ENCODE assay signal across 13 mouse cellular contexts in the genomic region with DNA sequence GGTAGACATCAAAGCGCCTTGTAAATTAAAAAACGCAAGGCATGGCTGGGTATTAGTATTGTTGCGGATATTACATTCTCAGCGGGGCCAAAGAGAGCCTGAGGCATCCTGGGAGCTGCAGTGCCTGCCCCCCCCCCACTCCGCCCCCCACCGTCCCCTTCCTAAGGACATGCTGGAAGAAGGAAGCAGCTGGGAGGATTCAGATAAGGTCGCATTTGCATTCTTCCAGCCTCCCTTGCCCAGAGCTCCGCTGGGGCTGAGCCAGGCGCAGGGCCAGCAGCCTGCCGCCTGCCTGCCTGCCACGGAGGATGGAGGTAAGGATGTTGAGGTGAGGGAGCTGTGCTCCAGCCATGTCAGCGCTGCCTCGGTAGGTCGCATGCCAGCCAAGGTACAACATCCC.
A peak's percentile ranks its signal among the peaks of the same experiment; 100 is the strongest.
DNase-seq lines count a peak whose midpoint lies in the region; ATAC-seq and TF ChIP-seq lines count a peak whose summit lies in the region.
"Had no signal": no experiment of that assay in that cellular context is flagged by ENCODE, and none has a peak within 500 bp of the region (broad histone marks: within the 10 kb centered on the region; RNA-seq: fewer than 3 reads in every experiment).

No protein-coding gene starts in this region.

- no peak for DNase-seq in testis, postnatal 10 days (ENCODE audit: low spot score)
- peak; percentile 62 for DNase-seq in hindbrain, postnatal 0 days (ENCODE audit: low spot score)
- no peak for DNase-seq in thymus, postnatal 25 days
- DNase-seq in spleen, postnatal 10 days (ENCODE audit: low spot score in 2 of 2): no peak
- DNase-seq: gastrocnemius, adult 2 months; kidney, adult 18-20 months had no signal

- no peak for TF ChIP-seq POLR2A in testis, adult 2 months (IDR thresholded peaks at IDR 0.05; ENCODE audit: control insufficient read depth, low read depth, low read length)

- H3K9me3 ChIP-seq in forebrain, embryonic 13.5 days (replicated peaks): no peaks in the 10 kb centered on the region
- no peaks in the 10 kb centered on the region for H3K9me3 ChIP-seq in forebrain, embryonic 12.5 days
- H3K9me3 ChIP-seq in hindbrain, postnatal 0 days (ENCODE audit: low read length): no peaks in the 10 kb centered on the region
- H3K9me3 ChIP-seq: embryonic facial prominence, embryonic 15.5 days; limb, embryonic 13.5 days; lung, embryonic 15.5 days had no signal

- H3K27ac ChIP-seq in forebrain, embryonic 13.5 days: 0 out of 2 replicates have a peak overlapping the region, but pooled peaks have one; percentile 16
- H3K27ac ChIP-seq in forebrain, embryonic 12.5 days: no peak overlapping the region
- no peak overlapping the region for H3K27ac ChIP-seq in testis, adult 2 months (ENCODE audit: control insufficient read depth, insufficient read depth, low read depth, low read length)
- H3K27ac ChIP-seq in hindbrain, postnatal 0 days: no peak overlapping the region
- H3K27ac ChIP-seq: embryonic facial prominence, embryonic 15.5 days; gastrocnemius, adult 2 months; limb, embryonic 13.5 days; lung, embryonic 15.5 days had no signal

- H3K36me3 ChIP-seq in forebrain, embryonic 13.5 days (ENCODE audit: poor library complexity, severe bottlenecking): no peaks in the 10 kb centered on the region
- no peaks in the 10 kb centered on the region for H3K36me3 ChIP-seq in forebrain, embryonic 12.5 days (replicated peaks)
- no peaks in the 10 kb centered on the region for H3K36me3 ChIP-seq in testis, adult 2 months (ENCODE audit: control insufficient read depth, insufficient read depth, low read length)
- H3K36me3 ChIP-seq in hindbrain, postnatal 0 days (ENCODE audit: insufficient read depth, low read length): no peaks in the 10 kb centered on the region
- H3K36me3 ChIP-seq: embryonic facial prominence, embryonic 15.5 days; limb, embryonic 13.5 days; lung, embryonic 15.5 days had no signal

- no peak overlapping the region for H3K4me3 ChIP-seq in forebrain, embryonic 13.5 days
- no peak overlapping the region for H3K4me3 ChIP-seq in forebrain, embryonic 12.5 days (replicated peaks)
- peak overlapping the region; percentile 70 for H3K4me3 ChIP-seq in testis, adult 2 months (ENCODE audit: control insufficient read depth, low read depth, low read length)
- no peak overlapping the region for H3K4me3 ChIP-seq in hindbrain, postnatal 0 days (ENCODE audit: low read length)
- H3K4me3 ChIP-seq: embryonic facial prominence, embryonic 15.5 days; gastrocnemius, adult 2 months; limb, embryonic 13.5 days; lung, embryonic 15.5 days had no signal

- H3K4me2 ChIP-seq in forebrain, embryonic 13.5 days: no peak overlapping the region
- no peak overlapping the region for H3K4me2 ChIP-seq in forebrain, embryonic 12.5 days
- no peak overlapping the region for H3K4me2 ChIP-seq in hindbrain, postnatal 0 days (ENCODE audit: low read depth, low read length)
- H3K4me2 ChIP-seq: embryonic facial prominence, embryonic 15.5 days; limb, embryonic 13.5 days; lung, embryonic 15.5 days had no signal

- no peaks in the 10 kb centered on the region for H3K27me3 ChIP-seq in forebrain, embryonic 13.5 days
- H3K27me3 ChIP-seq in forebrain, embryonic 12.5 days: 0 out of 2 replicates have a peak, but pooled peaks cover 4% of the 10 kb centered on the region
- H3K27me3 ChIP-seq in testis, adult 2 months (ENCODE audit: control insufficient read depth, insufficient read depth, low read length): no peaks in the 10 kb centered on the region
- H3K27me3 ChIP-seq in hindbrain, postnatal 0 days (ENCODE audit: insufficient read depth, low read length): no peaks in the 10 kb centered on the region
- H3K27me3 ChIP-seq: embryonic facial prominence, embryonic 15.5 days; lung, embryonic 15.5 days had no signal

- TF ChIP-seq CTCF in testis, adult 2 months (IDR thresholded peaks at IDR 0.05; ENCODE audit: control insufficient read depth, insufficient read depth, insufficient replicate concordance, low read depth, low read length): no peak
- no peak for TF ChIP-seq CTCF in hindbrain, postnatal 0 days (IDR thresholded peaks at IDR 0.05; ENCODE audit: low read depth)

- no peak overlapping the region for H3K9ac ChIP-seq in forebrain, embryonic 13.5 days
- no peak overlapping the region for H3K9ac ChIP-seq in forebrain, embryonic 12.5 days
- no peak overlapping the region for H3K9ac ChIP-seq in hindbrain, postnatal 0 days (replicated peaks; ENCODE audit: low read length)
- H3K9ac ChIP-seq: embryonic facial prominence, embryonic 15.5 days; limb, embryonic 13.5 days; lung, embryonic 15.5 days had no signal

- ATAC-seq in forebrain, embryonic 13.5 days: no peak
- ATAC-seq in forebrain, embryonic 12.5 days (ENCODE audit: low FRiP score): no peak; the same call in 1 of the 2 replicates
- 0 out of 2 replicates have a peak, but pooled peaks have one; percentile 27 for ATAC-seq in hindbrain, postnatal 0 days
- ATAC-seq in granulocyte monocyte progenitor cell, adult 5-6 weeks (replicated peaks; ENCODE audit: poor library complexity, severe bottlenecking): no peak

- WGBS in forebrain, embryonic 13.5 days: 31% methylated on average over 14 of the region's 14 CpGs
- 32% methylated on average over 14 of the region's 14 CpGs for WGBS in forebrain, embryonic 12.5 days
- 15% methylated on average over 14 of the region's 14 CpGs for WGBS in hindbrain, postnatal 0 days

- H3K4me1 ChIP-seq in forebrain, embryonic 13.5 days: peaks cover 10% of the 10 kb centered on the region
- H3K4me1 ChIP-seq in forebrain, embryonic 12.5 days: peaks cover 8% of the 10 kb centered on the region
- H3K4me1 ChIP-seq in testis, adult 2 months (ENCODE audit: control insufficient read depth, insufficient read depth, low read length): 0 out of 2 replicates have a peak, but pooled peaks cover 2% of the 10 kb centered on the region
- H3K4me1 ChIP-seq in hindbrain, postnatal 0 days (ENCODE audit: insufficient read depth, low read length): peaks cover 4% of the 10 kb centered on the region; the same call in 1 of the 2 replicates
- H3K4me1 ChIP-seq: embryonic facial prominence, embryonic 15.5 days; limb, embryonic 13.5 days; lung, embryonic 15.5 days had no signal
